Mouse (Mus musculus) erythroblast, embryonic 14.5 days (primary cell): Measurements from ENCODE around the gene Uchl1. TPM values are rescaled to one million over a fixed set of nuclear protein-coding genes. Genes with fewer than 3 reads are reported as not detected.

Experiments
- H3K27me3 ChIP-seq: 2 replicates; pipeline ENCODE4 v1.6.1; 2012; ENCODE audit warnings: inconsistent platforms; ENCODE audit not compliant: control insufficient read depth
- H3K36me3 ChIP-seq: 2 replicates; pipeline ENCODE4 v1.6.1; 2012; ENCODE audit warnings: mild to moderate bottlenecking, inconsistent platforms; ENCODE audit not compliant: control insufficient read depth
- H3K4me1 ChIP-seq: 2 replicates; pipeline ENCODE4 v1.6.1; 2012; ENCODE audit warnings: inconsistent platforms; ENCODE audit not compliant: control insufficient read depth
- H3K4me3 ChIP-seq: replicated peaks from 2 replicates; pipeline ENCODE3; 2012; ENCODE audit warnings: moderate library complexity, mild to moderate bottlenecking, inconsistent platforms
- H3K9me3 ChIP-seq: 2 replicates; pipeline ENCODE4 v1.6.1; 2012; ENCODE audit warnings: low read length, inconsistent platforms, mixed read lengths; ENCODE audit not compliant: control insufficient read depth
- GATA1 ChIP-seq: IDR thresholded peaks from 2 replicates; pipeline ENCODE4 v1.6.1; 2012; ENCODE audit warnings: low read length, inconsistent platforms, mixed read lengths
- TAL1 ChIP-seq: IDR thresholded peaks from 3 replicates; pipeline ENCODE4 v1.6.1; 2012; ENCODE audit warnings: low read length, inconsistent platforms, mixed read lengths
- polyA plus RNA-seq: library from polyadenylated mRNA; stranded (reverse); fragments of >175 nt; gene quantifications from 2 replicates; pipeline ENCODE4 v1.2.3, GENCODE M21; 2012

Gene Uchl1
- polyA plus RNA-seq, 1 experiment: not detected

DNA sequence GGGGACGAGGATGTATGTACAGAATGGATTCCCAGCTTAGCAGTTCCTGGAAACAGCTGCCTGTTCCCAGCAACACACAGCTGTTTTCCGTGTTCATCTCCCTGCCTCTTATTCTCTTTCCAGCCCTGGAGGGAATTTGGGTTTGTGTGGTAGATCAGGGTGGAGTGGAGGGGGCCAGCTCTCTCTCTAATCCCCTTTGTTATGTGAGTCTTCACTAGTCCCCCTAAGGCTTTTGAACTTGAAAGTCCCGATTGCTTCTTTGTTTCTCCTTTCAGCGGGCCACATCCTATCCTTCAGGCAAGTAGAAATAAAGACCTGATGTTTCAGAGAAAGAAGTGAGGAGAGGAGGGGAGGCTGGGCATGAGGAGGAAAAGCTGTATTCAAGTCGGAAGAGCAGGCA is 45.0 kb downstream of the Uchl1 start:
- Histone ChIP-seq H3K4me3 (no peak overlapping the region), H3K4me1 (no peaks in the 10 kb centered on the region), H3K9me3 (peaks cover 3% of the 10 kb centered on the region), H3K27me3 (no peaks in the 10 kb centered on the region; the same call in 1 of the 2 replicates), H3K36me3 (no peaks in the 10 kb centered on the region)
- no peak for TF ChIP-seq TAL1
- no peak for TF ChIP-seq GATA1

- no peak for TF ChIP-seq GATA1
- TF ChIP-seq TAL1: no peak
- Histone ChIP-seq H3K36me3 (no peaks in the 10 kb centered on the region), H3K4me1 (no peaks in the 10 kb centered on the region), H3K4me3 (no peak overlapping the region), H3K27me3 (no peaks in the 10 kb centered on the region; the same call in 1 of the 2 replicates), H3K9me3 (peaks cover 3% of the 10 kb centered on the region)
These were observed 46.7 kb downstream of the Uchl1 start for GRCm38 (mm10) chr5:66722586-66722985.

DNA sequence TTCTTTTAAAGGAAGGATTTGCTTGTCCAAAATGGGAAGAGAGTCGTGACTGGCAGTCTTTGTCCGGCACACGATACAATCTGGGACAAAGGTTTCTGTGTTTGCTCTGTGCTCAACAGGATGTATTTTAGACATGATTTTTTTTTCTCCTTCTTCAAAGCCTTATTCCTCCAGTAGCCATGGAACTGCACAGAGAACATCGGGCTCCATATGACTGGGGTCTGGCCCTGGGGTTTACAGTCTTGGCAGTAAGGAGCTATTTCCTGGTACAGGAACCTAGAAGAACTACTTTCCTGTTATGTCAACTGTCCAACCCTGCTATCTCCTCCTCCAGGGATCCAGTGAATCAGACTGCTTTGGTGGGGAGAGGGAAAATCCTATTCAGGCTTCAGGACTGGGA is 47.1 kb downstream of the Uchl1 start:
- Histone ChIP-seq H3K36me3 (no peaks in the 10 kb centered on the region), H3K4me3 (no peak overlapping the region), H3K27me3 (no peaks in the 10 kb centered on the region; the same call in 1 of the 2 replicates), H3K9me3 (peaks cover 3% of the 10 kb centered on the region), H3K4me1 (no peaks in the 10 kb centered on the region)
- no peak for TF ChIP-seq TAL1
- no peak for TF ChIP-seq GATA1

GRCm38 (mm10) chr5:66723626-66724025 is 47.7 kb downstream of the Uchl1 start:
- TF ChIP-seq TAL1 (no peak), GATA1 (no peak)
- Histone ChIP-seq H3K9me3 (peaks cover 3% of the 10 kb centered on the region), H3K4me3 (no peak overlapping the region), H3K27me3 (no peaks in the 10 kb centered on the region; the same call in 1 of the 2 replicates), H3K36me3 (no peaks in the 10 kb centered on the region), H3K4me1 (no peaks in the 10 kb centered on the region)

DNA sequence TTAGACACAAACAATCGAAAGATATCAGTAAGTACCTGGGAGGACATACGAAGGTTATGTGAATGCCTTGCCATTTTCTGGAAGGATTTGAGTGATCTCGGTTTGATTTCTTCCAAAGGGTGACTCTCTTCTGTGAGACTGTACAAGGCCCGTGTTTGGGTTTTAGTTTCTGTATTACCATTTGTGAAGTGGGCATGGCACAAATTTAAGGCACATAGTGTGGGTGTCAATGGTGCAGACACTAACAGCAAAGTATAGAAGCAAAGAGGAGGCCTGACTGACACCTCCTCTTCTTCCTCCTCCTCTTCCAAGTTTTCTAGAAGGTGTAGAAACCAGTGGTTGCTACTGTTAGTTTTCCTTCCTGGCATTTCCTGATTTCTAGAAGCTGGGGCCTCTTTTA is 53.4 kb downstream of the Uchl1 start:
- Histone ChIP-seq H3K36me3 (no peaks in the 10 kb centered on the region), H3K9me3 (no peaks in the 10 kb centered on the region), H3K27me3 (no peaks in the 10 kb centered on the region), H3K4me3 (no peak overlapping the region), H3K4me1 (no peaks in the 10 kb centered on the region)
- TF ChIP-seq GATA1: no peak
- no peak for TF ChIP-seq TAL1

GRCm38 (mm10) chr5:66730621-66731301 is 54.9 kb downstream of the Uchl1 start:
- H3K4me1 ChIP-seq: no peaks in the 10 kb centered on the region
- no peaks in the 10 kb centered on the region for H3K9me3 ChIP-seq
- H3K27me3 ChIP-seq: no peaks in the 10 kb centered on the region
- no peak overlapping the region for H3K4me3 ChIP-seq
- H3K36me3 ChIP-seq: no peaks in the 10 kb centered on the region
- TF ChIP-seq GATA1: no peak
- no peak for TF ChIP-seq TAL1

- H3K27me3 ChIP-seq: no peaks in the 10 kb centered on the region
- H3K36me3 ChIP-seq: no peaks in the 10 kb centered on the region
- no peaks in the 10 kb centered on the region for H3K4me1 ChIP-seq
- no peaks in the 10 kb centered on the region for H3K9me3 ChIP-seq
- TF ChIP-seq GATA1 (no peak), TAL1 (no peak)
- H3K4me3 ChIP-seq: no peak overlapping the region
These were observed 55.4 kb downstream of the Uchl1 start for GRCm38 (mm10) chr5:66731302-66731697.

DNA sequence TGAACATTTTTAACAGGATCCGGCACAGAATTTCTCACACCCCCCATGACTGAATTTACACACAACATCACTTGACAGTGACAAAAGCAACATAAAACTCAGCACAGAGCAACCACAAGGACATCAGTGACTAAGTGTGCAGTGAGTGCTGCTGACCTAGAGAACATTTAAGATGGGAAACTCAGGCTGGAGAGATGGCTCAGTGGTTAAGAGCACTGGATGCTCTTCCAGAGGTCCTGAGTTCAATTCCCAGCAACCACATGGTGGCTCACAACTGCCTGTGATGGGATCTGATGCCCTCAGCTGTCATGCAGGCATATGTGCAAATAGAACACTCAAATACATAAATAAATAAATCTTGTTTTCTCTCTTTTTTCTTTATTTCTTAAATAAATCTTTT is 57.7 kb downstream of the Uchl1 start:
- TF ChIP-seq TAL1: no peak
- TF ChIP-seq GATA1: no peak
- no peaks in the 10 kb centered on the region for H3K27me3 ChIP-seq
- no peaks in the 10 kb centered on the region for H3K9me3 ChIP-seq
- H3K4me1 ChIP-seq: no peaks in the 10 kb centered on the region
- no peak overlapping the region for H3K4me3 ChIP-seq
- H3K36me3 ChIP-seq: no peaks in the 10 kb centered on the region

Other genes with a start within 250 kb of the Uchl1 start
- gene Apbb2, start 57.3 kb upstream of the Uchl1 start, polyA plus RNA-seq: 0.06 TPM in 1 of 2 replicates, not detected in the other
- 0.01 TPM in 1 of 2 replicates, not detected in the other for gene Limch1, start 69.7 kb downstream of the Uchl1 start, polyA plus RNA-seq